Mouse (Mus musculus) macrophage (primary cell): ENCODE measurements around the gene Bptf. TPM values are rescaled to one million over a fixed set of nuclear protein-coding genes. Genes with fewer than 3 reads are reported as not detected.
"Not testable (repeated sequence)": the region's sequence is repeated elsewhere in the genome, so short reads cannot be mapped to it uniquely, and the experiment has no call there.

Experiments
- H3K27ac ChIP-seq: fragments of 350-480 bp; formaldehyde crosslinking; 2 replicates; pipeline ENCODE4 v1.9.0; 2021
- H3K36me3 ChIP-seq: fragments of 350-480 bp; formaldehyde crosslinking; 2 replicates; pipeline ENCODE4 v1.9.0; 2021; ENCODE audit errors: inconsistent target
- H3K4me3 ChIP-seq: fragments of 350-480 bp; formaldehyde crosslinking; 2 replicates; pipeline ENCODE4 v1.9.0; 2021; ENCODE audit errors: inconsistent target
- H3K79me2 ChIP-seq: fragments of 350-480 bp; formaldehyde crosslinking; 2 replicates; pipeline ENCODE4 v1.9.0; 2021; ENCODE audit errors: inconsistent target
- WGBS: methylation state at CpG from one replicate; pipeline ENCODE4 v1.1.7; 2026; ENCODE audit warnings: inconsistent platforms; ENCODE audit not compliant: missing documents; 5-methylcytosine and 5-hydroxymethylcytosine counted together
- polyA plus RNA-seq: library from polyadenylated mRNA; stranded (reverse); fragments of 250-400 nt; gene quantifications from 3 replicates; pipeline ENCODE4 v1.2.4, GENCODE M21; 2018; ENCODE audit warnings: inconsistent platforms

The Bptf gene
- polyA plus RNA-seq, 1 experiment from 2014 or later, result 37.1 TPM

DNA sequence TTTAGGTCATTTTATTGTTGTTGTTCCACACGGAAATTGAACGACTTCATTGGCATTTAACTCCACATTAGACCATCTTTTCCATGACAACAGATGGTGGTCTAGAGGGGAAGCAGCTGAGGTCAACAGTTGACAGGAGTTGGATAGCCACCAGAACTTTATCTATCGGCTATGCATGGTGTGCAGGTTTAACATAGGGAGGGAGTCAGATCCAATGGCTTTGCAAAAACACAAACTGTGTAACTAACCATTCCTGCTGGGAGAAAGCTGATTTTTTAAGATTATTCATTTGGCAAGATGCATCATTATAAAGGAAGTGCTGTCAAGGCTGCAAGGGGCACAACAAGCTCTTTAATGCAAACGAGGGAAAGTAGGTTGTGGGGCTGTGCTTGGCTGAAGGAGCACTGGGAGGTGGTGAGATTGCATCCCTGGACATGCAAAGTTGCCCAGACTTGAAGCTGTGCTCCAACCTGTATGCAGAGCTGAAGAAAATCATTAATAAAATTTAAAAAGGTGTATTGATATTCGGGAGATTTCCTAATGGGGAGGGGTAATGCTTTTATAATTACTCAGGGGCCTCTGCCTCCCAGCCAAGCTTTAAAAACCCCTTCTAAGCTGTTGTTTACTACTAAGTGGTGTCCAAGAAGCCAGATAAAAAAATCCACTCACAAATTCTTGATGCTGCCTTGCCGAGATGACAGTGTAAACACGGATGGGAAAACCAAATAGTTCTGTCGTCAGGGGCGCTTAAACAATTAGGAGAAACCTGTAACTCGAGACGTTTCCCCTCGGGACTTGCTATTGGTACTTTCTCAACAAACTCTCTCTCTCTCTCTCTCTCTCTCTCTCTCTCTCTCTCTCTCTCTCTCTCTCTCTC is 105.1 kb downstream of the Bptf start:
- no peak overlapping the region for H3K27ac ChIP-seq
- 12% methylated on average over 12 of the region's 12 CpGs for WGBS
- no peaks in the 10 kb centered on the region for H3K79me2 ChIP-seq
- H3K4me3 ChIP-seq, result peak overlapping the region; percentile 34; the same call in 1 of the 2 replicates
- H3K36me3 ChIP-seq, result no peaks in the 10 kb centered on the region

DNA sequence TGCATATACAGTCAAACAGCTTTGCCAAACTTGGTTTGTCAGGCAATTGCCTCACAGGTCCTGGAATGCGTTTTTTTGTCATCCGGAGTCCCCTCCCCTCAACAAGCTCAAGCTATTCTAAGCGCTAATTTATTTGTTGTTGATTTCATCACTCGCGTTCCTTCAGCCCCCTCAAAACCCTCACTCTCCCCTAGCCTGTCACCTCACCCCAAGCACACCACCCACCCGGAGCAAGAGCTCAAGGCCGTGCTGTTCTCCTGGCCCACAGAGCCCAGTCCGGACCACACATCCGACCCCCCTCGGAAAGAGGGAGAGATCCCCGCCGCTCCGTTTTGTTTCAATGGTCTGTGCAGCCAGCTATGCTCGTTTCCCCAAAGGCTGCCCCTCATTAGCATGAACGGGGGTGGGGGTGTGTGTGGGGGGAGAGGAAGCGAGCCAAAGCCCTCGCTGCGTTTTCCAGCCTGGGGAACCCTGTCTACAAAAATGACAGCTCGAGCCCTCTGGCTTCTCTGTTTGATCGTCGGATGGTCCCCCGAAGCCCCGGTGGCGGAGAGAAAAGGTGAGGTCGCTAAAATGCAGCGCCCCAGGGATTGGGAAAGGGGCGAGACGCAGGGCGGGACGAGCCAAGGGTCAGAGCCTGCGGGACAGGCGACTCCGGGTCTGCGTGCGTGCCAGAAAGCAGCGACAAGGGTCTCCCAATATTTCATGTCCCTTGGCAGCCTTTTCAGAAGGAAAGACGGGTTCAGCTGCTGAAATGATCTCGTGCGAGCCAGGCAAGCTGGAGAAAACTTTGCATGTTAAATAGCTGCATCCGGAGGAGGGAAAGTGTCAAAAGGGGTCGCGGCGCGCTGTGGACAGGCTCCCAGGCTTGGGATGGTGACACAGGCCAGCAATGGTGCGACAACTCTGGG is 106.3 kb downstream of the Bptf start, which contains the start of gene 1810010H24Rik:
Gene 1810010H24Rik (plus strand): TSS at position 271 of the 911 bp plus-strand sequence.
- Histone ChIP-seq H3K79me2 (no peaks in the 10 kb centered on the region), H3K36me3 (no peaks in the 10 kb centered on the region), H3K27ac (no peak within 1 kb of the TSS), H3K4me3 (no peak within 1 kb of the TSS; the same call in 1 of the 2 replicates)
- WGBS, result 3% methylated on average over 45 of the region's 45 CpGs

DNA sequence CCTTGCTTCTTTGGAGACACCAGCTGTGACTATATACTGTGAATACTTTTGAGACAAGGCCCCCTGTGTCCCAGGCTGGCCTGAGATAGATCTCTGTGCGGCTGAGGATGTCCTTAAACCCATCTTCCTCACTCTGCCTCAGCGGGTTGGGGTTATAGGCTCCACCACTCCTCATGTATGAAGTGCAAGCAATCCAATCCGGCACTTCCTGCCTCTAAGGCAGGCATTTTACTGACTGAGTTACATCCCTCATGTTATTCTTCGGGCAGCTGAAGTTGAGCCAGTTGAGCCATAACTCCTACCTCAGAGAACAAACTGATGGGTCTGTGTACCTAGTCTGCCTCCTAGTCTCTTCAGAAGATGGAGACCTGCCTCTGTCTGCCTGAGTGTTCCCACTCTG is 107.5 kb downstream of the Bptf start:
- no peaks in the 10 kb centered on the region for H3K36me3 ChIP-seq
- WGBS, result 88% methylated on average over 4 of the region's 4 CpGs
- H3K4me3 ChIP-seq, result no peak overlapping the region
- no peaks in the 10 kb centered on the region for H3K79me2 ChIP-seq
- no peak overlapping the region for H3K27ac ChIP-seq

DNA sequence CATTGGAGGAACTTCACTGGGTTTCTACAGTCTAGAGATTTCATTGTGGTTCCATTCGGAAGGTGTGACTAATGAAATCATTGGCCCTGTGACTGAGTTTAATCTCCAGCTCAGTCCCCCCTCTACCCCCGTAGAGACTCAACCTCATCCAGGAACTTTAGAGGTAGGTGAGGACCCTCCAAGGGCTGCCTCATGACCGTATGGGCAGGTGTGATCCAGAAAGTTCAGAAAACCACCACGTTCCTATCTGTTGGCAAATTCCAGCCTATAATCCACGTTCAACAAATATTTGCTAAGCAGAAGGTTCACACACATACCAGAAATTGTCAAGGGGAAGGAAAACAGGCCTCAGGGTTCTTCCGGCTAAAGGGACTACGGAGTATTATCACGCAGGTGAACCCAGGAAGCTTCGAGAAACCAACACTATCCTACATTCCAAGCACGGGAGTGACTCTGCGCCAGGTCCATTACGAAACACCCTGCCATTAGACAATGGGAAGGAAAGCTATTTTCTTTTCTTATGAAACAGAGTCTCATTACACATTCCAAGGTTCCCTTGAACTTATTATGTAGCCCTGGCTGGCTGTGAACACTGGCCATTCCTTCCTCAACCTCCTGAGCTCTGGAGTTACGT is 109.8 kb downstream of the Bptf start:
- Histone ChIP-seq H3K4me3 (no peak overlapping the region), H3K36me3 (no peaks in the 10 kb centered on the region), H3K27ac (no peak overlapping the region), H3K79me2 (no peaks in the 10 kb centered on the region)
- 90% methylated on average over 13 of the region's 13 CpGs for WGBS

- WGBS, result no CpG with 5 or more reads among the region's 5 CpGs
- not testable (repeated sequence) for H3K4me3 ChIP-seq, H3K36me3 ChIP-seq, H3K27ac ChIP-seq, H3K79me2 ChIP-seq
Measured at GRCm38 (mm10) chr11:107019722-107020121, 112.2 kb downstream of the Bptf start.

DNA sequence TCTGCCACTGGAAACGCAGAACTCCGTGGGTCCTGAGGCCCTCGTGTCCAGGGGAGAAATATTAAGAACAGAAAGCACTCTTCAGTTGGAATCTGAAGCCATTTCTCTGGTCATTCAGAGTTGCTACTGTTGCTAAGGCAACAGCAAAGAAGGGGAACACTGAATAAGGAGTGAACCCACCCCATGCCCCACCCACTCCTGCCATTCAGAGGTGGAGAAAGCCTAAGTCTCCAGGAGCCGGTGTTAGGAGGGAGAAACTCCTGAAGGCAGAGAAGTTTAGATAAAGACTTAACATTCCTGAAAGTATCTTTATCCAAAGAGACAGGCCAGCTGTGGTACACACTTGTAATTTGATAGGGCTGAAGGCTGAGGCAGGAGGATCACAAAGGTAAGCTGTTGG is 112.6 kb downstream of the Bptf start:
- H3K4me3 ChIP-seq, result no peak overlapping the region
- H3K79me2 ChIP-seq, result no peaks in the 10 kb centered on the region
- no peaks in the 10 kb centered on the region for H3K36me3 ChIP-seq
- 81% methylated on average over 4 of the region's 4 CpGs for WGBS
- H3K27ac ChIP-seq, result no peak overlapping the region

- Histone ChIP-seq H3K27ac (no peak overlapping the region), H3K79me2 (no peaks in the 10 kb centered on the region), H3K36me3 (no peaks in the 10 kb centered on the region), H3K4me3 (no peak overlapping the region)
- 58% methylated on average over 8 of the region's 8 CpGs for WGBS
Measured at GRCm38 (mm10) chr11:107018606-107019005, 113.3 kb downstream of the Bptf start.

GRCm38 (mm10) chr11:107017339-107017886 is 114.5 kb downstream of the Bptf start:
- Histone ChIP-seq H3K36me3 (no peaks in the 10 kb centered on the region), H3K27ac (no peak overlapping the region), H3K79me2 (no peaks in the 10 kb centered on the region), H3K4me3 (no peak overlapping the region)
- 69% methylated on average over 5 of the region's 6 CpGs for WGBS

DNA sequence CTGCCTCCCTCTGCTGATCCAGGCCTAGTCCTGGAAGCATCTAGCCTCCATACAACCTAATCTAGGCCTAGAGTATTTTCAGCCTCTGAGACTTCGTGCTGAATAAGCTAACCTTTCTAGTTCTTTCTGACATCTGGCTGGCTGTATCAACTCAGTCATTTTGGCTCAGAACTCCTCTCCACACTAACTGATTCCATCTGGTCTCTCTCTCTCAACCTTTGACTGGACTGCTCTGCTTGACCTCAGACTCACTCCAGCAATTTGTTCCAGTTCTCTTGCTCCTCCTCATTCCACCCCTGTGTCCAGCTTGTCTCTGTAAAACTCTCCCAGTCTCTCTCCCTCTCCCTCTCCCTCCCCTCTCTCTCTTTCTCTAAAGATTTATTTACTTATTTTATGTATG is 115.0 kb downstream of the Bptf start:
- WGBS, result 94% methylated on average over 1 of the region's 1 CpGs
- Histone ChIP-seq H3K79me2 (no peaks in the 10 kb centered on the region), H3K36me3 (no peaks in the 10 kb centered on the region), H3K4me3 (no peak overlapping the region), H3K27ac (no peak overlapping the region)

DNA sequence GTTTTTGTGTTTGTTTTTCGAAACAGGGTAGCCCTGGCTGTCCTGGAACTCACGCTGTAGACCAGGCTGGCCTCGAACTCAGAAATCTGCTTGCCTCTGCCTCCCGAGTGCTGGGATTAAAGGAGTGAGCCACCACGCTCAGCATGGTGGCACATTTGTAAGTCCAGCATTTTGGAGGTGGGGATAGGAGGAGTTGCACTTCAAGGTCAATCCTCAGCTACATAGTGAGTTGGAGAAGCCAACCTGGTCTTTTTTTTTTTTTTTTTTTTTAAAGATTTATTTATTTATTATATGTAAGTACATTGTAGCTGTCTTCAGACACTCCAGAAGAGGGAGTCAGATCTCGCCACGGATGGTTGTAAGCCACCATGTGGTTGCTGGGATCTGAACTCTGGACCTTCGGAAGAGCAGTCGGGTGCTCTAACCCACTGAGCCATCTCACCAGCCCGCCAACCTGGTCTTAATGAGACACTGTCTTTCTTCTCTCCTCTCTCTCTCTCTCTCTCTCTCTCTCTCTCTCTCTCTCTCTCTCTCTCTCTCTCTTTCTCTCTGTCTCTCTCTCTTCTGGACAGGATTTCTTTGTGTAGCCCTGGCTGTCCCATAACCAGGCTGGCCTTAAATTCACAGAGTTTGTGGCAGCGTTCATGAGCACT is 116.3 kb downstream of the Bptf start:
- H3K27ac ChIP-seq, H3K36me3 ChIP-seq, H3K4me3 ChIP-seq, H3K79me2 ChIP-seq: not testable (repeated sequence)
- WGBS, result 88% methylated on average over 6 of the region's 11 CpGs

DNA sequence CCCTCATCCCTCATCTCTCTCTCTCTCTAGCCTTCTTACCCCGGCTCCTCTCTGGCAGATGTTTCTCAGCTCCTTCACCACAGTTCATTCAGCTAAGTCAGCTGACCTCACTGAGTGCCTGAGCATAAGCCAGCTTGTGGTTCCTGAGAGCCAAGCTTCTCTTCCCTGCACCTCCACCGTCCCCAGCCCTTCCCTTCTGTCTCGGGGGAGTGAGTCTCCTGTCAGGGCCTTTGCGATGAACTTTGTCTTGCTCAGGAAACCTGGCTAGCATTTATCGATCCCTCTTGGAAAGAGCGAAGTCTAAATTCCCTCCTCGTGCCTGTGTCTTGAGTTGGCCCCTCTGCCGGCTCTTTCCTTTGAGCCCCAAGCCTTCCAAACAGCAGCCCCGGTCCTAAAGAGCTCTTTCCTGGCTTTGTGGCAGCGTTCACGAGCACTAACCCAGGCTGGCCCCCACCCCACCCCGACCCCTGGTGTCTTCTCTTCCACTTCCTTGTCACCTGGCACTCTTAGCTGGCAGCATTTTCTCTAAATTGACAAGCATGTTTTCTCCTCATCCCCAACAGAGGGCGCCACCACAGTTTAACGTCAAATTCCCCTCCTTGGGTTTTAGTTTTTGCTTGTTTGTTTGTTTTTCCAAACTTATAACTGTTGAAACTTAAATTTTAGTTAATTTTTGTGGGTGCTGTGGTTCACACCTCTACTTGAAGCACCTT is 117.2 kb downstream of the Bptf start:
- no peaks in the 10 kb centered on the region for H3K36me3 ChIP-seq
- 34% methylated on average over 13 of the region's 14 CpGs for WGBS
- no peaks in the 10 kb centered on the region for H3K79me2 ChIP-seq
- H3K27ac ChIP-seq, result no peak overlapping the region
- no peak overlapping the region for H3K4me3 ChIP-seq

GRCm38 (mm10) chr11:107014020-107014585 is 117.8 kb downstream of the Bptf start:
- Histone ChIP-seq H3K79me2 (no peaks in the 10 kb centered on the region), H3K36me3 (no peaks in the 10 kb centered on the region), H3K27ac (no peak overlapping the region), H3K4me3 (no peak overlapping the region)
- 86% methylated on average over 11 of the region's 11 CpGs for WGBS

GRCm38 (mm10) chr11:107012324-107013017 is 119.5 kb downstream of the Bptf start:
- Histone ChIP-seq H3K79me2 (no peaks in the 10 kb centered on the region), H3K27ac (peak overlapping the region; percentile 97), H3K36me3 (no peaks in the 10 kb centered on the region), H3K4me3 (peak overlapping the region; percentile 55)
- WGBS, result under 1% methylated on average over 37 of the region's 37 CpGs
